Mouse (Mus musculus) macrophage (primary cell): ENCODE data around the gene Gcn1l1. TPM values are rescaled to one million over a fixed set of nuclear protein-coding genes. Genes with fewer than 3 reads are reported as not detected.

Source experiments
- H3K27ac ChIP-seq: fragments of 350-480 bp; formaldehyde crosslinking; 2 replicates; pipeline ENCODE4 v1.9.0; 2021
- H3K36me3 ChIP-seq: fragments of 350-480 bp; formaldehyde crosslinking; 2 replicates; pipeline ENCODE4 v1.9.0; 2021; ENCODE audit errors: inconsistent target
- H3K4me3 ChIP-seq: fragments of 350-480 bp; formaldehyde crosslinking; 2 replicates; pipeline ENCODE4 v1.9.0; 2021; ENCODE audit errors: inconsistent target
- H3K79me2 ChIP-seq: fragments of 350-480 bp; formaldehyde crosslinking; 2 replicates; pipeline ENCODE4 v1.9.0; 2021; ENCODE audit errors: inconsistent target
- WGBS: methylation state at CpG from one replicate; pipeline ENCODE4 v1.1.7; 2026; ENCODE audit warnings: inconsistent platforms; ENCODE audit not compliant: missing documents; 5-methylcytosine and 5-hydroxymethylcytosine counted together
- polyA plus RNA-seq: library from polyadenylated mRNA; stranded (reverse); fragments of 250-400 nt; gene quantifications from 3 replicates; pipeline ENCODE4 v1.2.4, GENCODE M21; 2018; ENCODE audit warnings: inconsistent platforms

Gcn1l1 gene
- polyA plus RNA-seq, 1 experiment from 2014 or later: 12.9 TPM

- Histone ChIP-seq H3K79me2 (peaks cover 99% of the 10 kb centered on the region), H3K36me3 (0 out of 2 replicates have a peak, but pooled peaks cover 5% of the 10 kb centered on the region), H3K27ac (no peak overlapping the region), H3K4me3 (no peak overlapping the region)
- WGBS: 94% methylated on average over 16 of the region's 17 CpGs
Measured at GRCm38 (mm10) chr5:115526456-115527202, 38.4 kb upstream of the Gcn1l1 start.

- Histone ChIP-seq H3K27ac (no peak overlapping the region), H3K79me2 (peaks cover 100% of the 10 kb centered on the region), H3K4me3 (no peak overlapping the region), H3K36me3 (0 out of 2 replicates have a peak, but pooled peaks cover 5% of the 10 kb centered on the region)
- WGBS: 73% methylated on average over 5 of the region's 5 CpGs
Measured at GRCm38 (mm10) chr5:115528128-115528527, 36.9 kb upstream of the Gcn1l1 start.

GRCm38 (mm10) chr5:115529364-115529741 is 35.7 kb upstream of the Gcn1l1 start:
- H3K27ac ChIP-seq: peak overlapping the region; percentile 90
- H3K36me3 ChIP-seq: 0 out of 2 replicates have a peak, but pooled peaks cover 4% of the 10 kb centered on the region
- WGBS: 68% methylated on average over 8 of the region's 8 CpGs
- peaks cover 100% of the 10 kb centered on the region for H3K79me2 ChIP-seq
- no peak overlapping the region for H3K4me3 ChIP-seq

GRCm38 (mm10) chr5:115529742-115530446 is 35.2 kb upstream of the Gcn1l1 start:
- WGBS: 8% methylated on average over 7 of the region's 7 CpGs
- peak overlapping the region; percentile 90 for H3K27ac ChIP-seq
- no peak overlapping the region for H3K4me3 ChIP-seq
- peaks cover 100% of the 10 kb centered on the region for H3K79me2 ChIP-seq
- no peaks in the 10 kb centered on the region for H3K36me3 ChIP-seq

GRCm38 (mm10) chr5:115530447-115530809 is 34.6 kb upstream of the Gcn1l1 start:
- WGBS: 7% methylated on average over 8 of the region's 8 CpGs
- peak overlapping the region; percentile 90 for H3K27ac ChIP-seq
- no peaks in the 10 kb centered on the region for H3K36me3 ChIP-seq
- H3K79me2 ChIP-seq: peaks cover 99% of the 10 kb centered on the region
- H3K4me3 ChIP-seq: no peak overlapping the region

GRCm38 (mm10) chr5:115531671-115532270 is 33.3 kb upstream of the Gcn1l1 start:
- no peak overlapping the region for H3K4me3 ChIP-seq
- no peak overlapping the region for H3K27ac ChIP-seq
- H3K79me2 ChIP-seq: peaks cover 99% of the 10 kb centered on the region
- no peaks in the 10 kb centered on the region for H3K36me3 ChIP-seq
- WGBS: 77% methylated on average over 18 of the region's 18 CpGs

- Histone ChIP-seq H3K79me2 (peaks cover 95% of the 10 kb centered on the region), H3K27ac (peak overlapping the region; percentile 92), H3K4me3 (no peak overlapping the region), H3K36me3 (no peaks in the 10 kb centered on the region)
- 49% methylated on average over 16 of the region's 16 CpGs for WGBS
Measured at GRCm38 (mm10) chr5:115534290-115534731, 30.7 kb upstream of the Gcn1l1 start.

GRCm38 (mm10) chr5:115534856-115535255 is 30.2 kb upstream of the Gcn1l1 start:
- WGBS: 10% methylated on average over 8 of the region's 8 CpGs

GRCm38 (mm10) chr5:115535635-115536034 is 29.4 kb upstream of the Gcn1l1 start:
- Histone ChIP-seq H3K27ac (peak overlapping the region; percentile 92), H3K36me3 (no peaks in the 10 kb centered on the region), H3K79me2 (peaks cover 95% of the 10 kb centered on the region), H3K4me3 (no peak overlapping the region)
- 2% methylated on average over 7 of the region's 7 CpGs for WGBS

More at GRCm38 (mm10) chr5:115534856-115535255, 30.2 kb upstream of the Gcn1l1 start:
- Histone ChIP-seq H3K4me3 (no peak overlapping the region), H3K79me2 (peaks cover 95% of the 10 kb centered on the region), H3K36me3 (no peaks in the 10 kb centered on the region), H3K27ac (peak overlapping the region; percentile 92)

- Histone ChIP-seq H3K79me2 (peaks cover 95% of the 10 kb centered on the region), H3K4me3 (no peak overlapping the region), H3K36me3 (no peaks in the 10 kb centered on the region), H3K27ac (peak overlapping the region; percentile 69)
- WGBS: 55% methylated on average over 13 of the region's 13 CpGs
Measured at GRCm38 (mm10) chr5:115538017-115538692, 26.9 kb upstream of the Gcn1l1 start.

- no peak overlapping the region for H3K4me3 ChIP-seq
- peaks cover 95% of the 10 kb centered on the region for H3K79me2 ChIP-seq
- under 1% methylated on average over 12 of the region's 12 CpGs for WGBS
- peak overlapping the region; percentile 69 for H3K27ac ChIP-seq
- no peaks in the 10 kb centered on the region for H3K36me3 ChIP-seq
Measured at GRCm38 (mm10) chr5:115538693-115539043, 26.4 kb upstream of the Gcn1l1 start.

- peaks cover 61% of the 10 kb centered on the region for H3K79me2 ChIP-seq
- H3K36me3 ChIP-seq: peaks cover 32% of the 10 kb centered on the region
- 10% methylated on average over 17 of the region's 19 CpGs for WGBS
- peak overlapping the region; percentile 10; the same call in 1 of the 2 replicates for H3K27ac ChIP-seq
- peak overlapping the region; percentile 5; the same call in 1 of the 2 replicates for H3K4me3 ChIP-seq
Measured at GRCm38 (mm10) chr5:115542635-115543384, 22.2 kb upstream of the Gcn1l1 start.

GRCm38 (mm10) chr5:115543509-115544253 is 21.4 kb upstream of the Gcn1l1 start:
- Histone ChIP-seq H3K27ac (0 out of 2 replicates have a peak overlapping the region, but pooled peaks have one; percentile 10), H3K36me3 (peaks cover 40% of the 10 kb centered on the region), H3K4me3 (no peak overlapping the region; the same call in 1 of the 2 replicates), H3K79me2 (peaks cover 56% of the 10 kb centered on the region)
- WGBS: 36% methylated on average over 16 of the region's 17 CpGs
